Mouse (Mus musculus): ENCODE measurements around the gene Gpr176.

DNA sequence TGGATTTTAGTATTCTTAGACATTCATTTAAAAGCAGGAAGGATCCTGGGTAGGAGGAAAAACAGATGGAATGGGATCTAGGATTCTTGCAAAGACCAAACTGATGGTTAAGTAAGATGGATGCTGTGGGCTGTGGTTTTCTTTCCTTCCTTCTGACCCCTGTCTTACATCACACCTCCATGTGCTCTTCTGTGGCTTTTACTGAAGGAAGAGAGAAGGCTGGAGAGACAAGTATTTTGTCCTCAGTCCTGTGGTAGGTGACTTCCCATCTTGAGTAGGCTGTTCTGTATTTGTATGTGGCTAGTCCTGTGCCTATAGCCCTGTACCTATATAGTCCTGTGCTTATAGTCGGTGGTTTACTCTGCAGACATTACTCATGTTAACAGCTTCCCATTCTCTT is 2.3 kb upstream of the Gpr176 start:
- TF ChIP-seq POLR2A (IDR thresholded peaks at IDR 0.05; ENCODE audit: borderline replicate concordance, low read depth, low read length) (no peak), CTCF (IDR thresholded peaks at IDR 0.05; ENCODE audit: low read depth, low read length) (no peak)
